Mouse (Mus musculus) liver, embryonic 14.5 days (tissue): ENCODE measurements around the gene Adar.

Experiments
- CTCF ChIP-seq: IDR thresholded peaks from 2 replicates; pipeline ENCODE4 v1.5.1; 2016; ENCODE audit warnings: antibody characterized with exemption, low read depth, control low read depth
- EP300 ChIP-seq: IDR thresholded peaks from 2 replicates; pipeline ENCODE4 v1.6.1; 2016; ENCODE audit warnings: antibody characterized with exemption, low read depth

GRCm38 (mm10) chr3:89686031-89686430 is 28.8 kb upstream of the Adar start:
- TF ChIP-seq CTCF (no peak), EP300 (no peak)
